Mouse (Mus musculus): ENCODE data around the gene Polr3e.

GRCm38 (mm10) chr7:120874021-120874420, 43.5 kb upstream of the Polr3e start:
- TF ChIP-seq CTCF (IDR thresholded peaks at IDR 0.05; ENCODE audit: extremely low read depth, insufficient read length, insufficient replicate concordance, low read depth, low read length) (no peak), POLR2A (IDR thresholded peaks at IDR 0.05; ENCODE audit: low read depth, low read length) (no peak)

Data from small intestine, adult 2 months (tissue).